Mouse (Mus musculus) mouse trophoblast stem cell (cell line): ENCODE results near the gene Mcmbp.

ENCODE experiments used
- in situ Hi-C, 2 experiments: fragments of 300-500 bp; cut with MseI, MboI; formaldehyde crosslinking; loops; 2 replicates in 1 of 2; 3 replicates in 1 of 2; pipeline ENCODE4 v1.15.1; 2025

Mcmbp gene

DNA sequence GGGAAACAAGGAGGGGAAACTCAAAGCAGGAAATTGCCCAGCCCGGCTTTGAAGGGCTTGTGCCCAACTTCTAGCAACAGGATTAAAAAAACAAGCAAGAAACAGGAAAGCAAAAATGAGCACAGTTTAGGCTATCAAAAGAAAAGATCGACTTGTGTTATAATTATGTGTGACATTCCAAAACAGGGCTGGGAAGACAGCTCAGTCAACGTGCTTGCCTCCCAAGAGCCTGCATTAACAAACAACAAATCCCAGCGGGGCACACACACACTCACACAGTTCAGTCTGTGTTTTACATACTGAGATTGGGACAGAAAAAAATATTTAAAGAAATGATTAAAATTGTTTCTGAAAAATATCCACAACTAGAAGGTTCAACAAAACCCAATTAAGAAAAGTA is 22.3 kb downstream of the Mcmbp start:
- in situ Hi-C loops, result no loop called here

GRCm38 (mm10) chr7:128705735-128706134 is 34.6 kb downstream of the Mcmbp start:
- in situ Hi-C loops, result loop anchor here in 1 of 2 experiments (10.0 kb wide), 1 partner anchor 331 kb away; no protein-coding TSS in a partner anchor

DNA sequence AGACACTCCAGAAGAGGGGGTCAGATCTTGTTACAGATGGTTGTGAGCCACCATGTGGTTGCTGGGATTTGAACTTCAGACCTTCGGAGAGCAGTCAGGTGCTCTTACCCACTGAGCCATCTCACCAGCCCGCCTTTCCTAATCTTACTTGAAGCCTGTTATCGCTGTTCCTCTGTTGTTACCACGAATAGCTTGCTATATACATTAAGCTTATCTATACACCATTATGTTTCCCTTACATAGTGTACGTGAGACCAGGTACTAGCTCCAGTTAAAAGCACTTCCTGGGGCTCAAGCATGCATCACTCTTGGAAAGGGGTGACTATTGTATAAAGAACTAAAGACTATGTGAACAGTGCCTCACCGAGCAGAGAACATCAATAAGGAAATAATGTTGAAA is 40.3 kb downstream of the Mcmbp start:
- in situ Hi-C loops, result loop anchor here in 1 of 2 experiments (10.0 kb wide), 1 partner anchor 325 kb away; no protein-coding TSS in a partner anchor

- in situ Hi-C loops, result no loop called here
These were observed 45.4 kb downstream of the Mcmbp start for GRCm38 (mm10) chr7:128694848-128695247.

GRCm38 (mm10) chr7:128692163-128692562 is 48.1 kb downstream of the Mcmbp start:
- in situ Hi-C loops, result no loop called here

- in situ Hi-C loops, result no loop called here
These were observed 49.5 kb downstream of the Mcmbp start for GRCm38 (mm10) chr7:128690796-128691195.

- in situ Hi-C loops, result no loop called here
These were observed 50.2 kb downstream of the Mcmbp start for GRCm38 (mm10) chr7:128690070-128690469.

- in situ Hi-C loops, result loop anchor here (5.0 to 10.0 kb wide), 2 partner anchors 212 to 215 kb away; no protein-coding TSS in a partner anchor
These were observed 50.9 kb downstream of the Mcmbp start for GRCm38 (mm10) chr7:128689347-128689746.

DNA sequence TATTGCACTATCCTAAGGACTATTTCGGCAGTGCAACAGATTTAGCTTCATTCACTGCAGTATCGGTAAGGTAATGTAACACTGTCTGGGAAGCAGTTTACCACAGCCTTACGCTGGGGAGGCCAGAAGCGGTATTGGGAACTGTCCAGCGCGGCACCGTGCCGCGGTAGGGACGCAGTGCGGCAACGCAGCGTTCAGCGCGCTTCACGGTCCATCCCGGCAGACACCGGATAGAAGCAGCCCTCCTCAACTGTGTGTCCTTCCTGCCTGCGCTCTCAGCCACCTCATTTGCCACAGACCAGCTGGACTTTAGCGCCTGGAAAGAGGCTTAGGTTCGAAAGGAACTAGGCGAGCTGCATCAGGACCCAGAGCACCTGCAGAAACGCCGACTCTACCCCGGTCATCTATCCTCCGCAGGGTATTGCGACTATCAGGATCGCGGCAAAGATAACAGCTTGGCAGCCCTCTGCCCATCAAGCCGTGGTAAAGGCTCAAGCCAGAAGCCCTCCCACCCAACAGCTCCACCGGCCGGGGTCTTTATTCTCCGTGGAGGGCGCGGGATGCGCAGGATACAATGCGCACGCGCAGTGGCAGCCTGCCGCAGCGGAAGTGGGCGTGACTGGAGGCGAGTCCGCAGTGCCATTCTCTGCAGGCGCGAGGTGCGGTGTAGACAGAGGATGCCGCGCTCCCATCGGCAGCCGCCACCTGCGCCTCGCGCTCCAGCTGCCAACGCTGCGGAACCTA is 52.3 kb downstream of the Mcmbp start:
- in situ Hi-C loops, result loop anchor here (5.0 to 10.0 kb wide), 2 partner anchors 211 to 213 kb away; no protein-coding TSS in a partner anchor

GRCm38 (mm10) chr7:128678546-128678945 is 61.7 kb downstream of the Mcmbp start:
- in situ Hi-C loops, result no loop called here

GRCm38 (mm10) chr7:128672408-128673010 is 67.8 kb downstream of the Mcmbp start:
- in situ Hi-C loops, result no loop called here

- in situ Hi-C loops, result no loop called here
These were observed 68.3 kb downstream of the Mcmbp start for GRCm38 (mm10) chr7:128671952-128672351.

GRCm38 (mm10) chr7:128668831-128669230 is 71.5 kb downstream of the Mcmbp start:
- in situ Hi-C loops, result no loop called here

GRCm38 (mm10) chr7:128667788-128668187 is 72.5 kb downstream of the Mcmbp start:
- in situ Hi-C loops, result no loop called here

DNA sequence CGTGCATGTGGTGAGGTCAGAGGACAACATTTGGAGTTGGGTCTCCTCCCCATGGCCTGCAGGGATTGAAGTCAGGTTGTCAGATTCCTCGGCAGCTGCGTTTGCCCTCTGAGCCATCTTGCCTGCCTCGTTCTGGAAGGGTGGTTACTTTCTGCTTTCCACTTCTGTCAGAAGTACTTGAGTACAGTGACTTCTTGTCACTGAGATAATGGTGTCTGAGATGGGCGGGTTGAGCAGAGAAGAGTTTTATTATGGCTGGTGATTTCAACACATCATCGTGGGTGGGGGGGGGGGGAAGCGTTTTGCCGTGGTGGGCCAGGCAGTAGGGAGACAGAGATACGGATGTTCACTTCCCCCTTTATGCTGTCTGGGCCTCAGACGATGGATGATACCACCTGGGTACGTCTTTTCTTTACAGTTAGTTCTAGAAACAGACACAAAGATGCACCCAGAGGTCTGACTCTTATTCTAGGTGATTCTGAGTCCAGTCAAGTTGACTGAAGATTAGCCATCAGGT is 75.4 kb downstream of the Mcmbp start:
- in situ Hi-C loops, result no loop called here

- in situ Hi-C loops, result no loop called here
These were observed 76.4 kb downstream of the Mcmbp start for GRCm38 (mm10) chr7:128663906-128664305.

GRCm38 (mm10) chr7:128656970-128657369 is 83.3 kb downstream of the Mcmbp start:
- in situ Hi-C loops, result no loop called here
